Mouse (Mus musculus): ENCODE results near the gene Fxyd3. TPM values are rescaled to one million over a fixed set of nuclear protein-coding genes. Genes with fewer than 3 reads are reported as not detected.

Gene Fxyd3
- total and polyA plus RNA-seq, 2 experiments = 0.46 to 0.50 TPM

DNA sequence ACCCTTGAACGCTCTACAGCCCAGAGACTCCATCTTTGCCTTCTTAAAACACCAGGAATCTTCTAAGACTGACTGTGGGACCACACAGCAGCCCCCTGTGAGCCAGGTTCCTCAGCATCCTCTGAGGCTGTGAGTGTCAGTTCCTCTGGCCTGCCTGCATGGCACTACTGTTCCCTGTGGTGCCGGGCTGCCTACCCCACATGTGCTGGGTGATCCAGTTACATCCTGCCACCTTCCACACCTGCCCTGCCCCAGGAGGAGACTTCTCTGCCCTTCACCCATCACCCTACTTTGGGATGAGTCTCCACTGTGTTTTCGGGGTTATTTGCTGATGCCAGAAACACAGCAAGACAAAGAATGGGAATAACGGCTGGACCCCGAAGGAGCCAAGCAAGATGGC is 43.1 kb upstream of the Fxyd3 start:
- no peak overlapping the region for H3K27ac ChIP-seq (replicated peaks; ENCODE audit: insufficient read depth, low read depth, low read length)
- H3K4me1 ChIP-seq (ENCODE audit: control insufficient read depth, insufficient read depth, low read length) = no peaks in the 10 kb centered on the region
- H3K27me3 ChIP-seq (ENCODE audit: control insufficient read depth, insufficient read depth, low read length) = no peaks in the 10 kb centered on the region
- no peak for TF ChIP-seq POLR2A (IDR thresholded peaks at IDR 0.05; ENCODE audit: extremely low read depth, insufficient read depth, low read length)
- no peak for TF ChIP-seq CTCF (IDR thresholded peaks at IDR 0.05; ENCODE audit: low read depth, low read length)
- no peak for DNase-seq (ENCODE audit: extremely low read depth, low read depth, low spot score)
- H3K4me3 ChIP-seq (ENCODE audit: insufficient read depth, low read depth, low read length) = no peak overlapping the region
- 97% methylated on average over 5 of the region's 5 CpGs for WGBS
- no peak overlapping the region for H3K9ac ChIP-seq (ENCODE audit: low read depth, low read length)
- no peaks in the 10 kb centered on the region for H3K36me3 ChIP-seq (ENCODE audit: control insufficient read depth, insufficient read depth, low read length)
- peaks cover 2% of the 10 kb centered on the region; the same call in 1 of the 2 replicates for H3K79me2 ChIP-seq (ENCODE audit: control insufficient read depth, insufficient read depth, low read length)

DNA sequence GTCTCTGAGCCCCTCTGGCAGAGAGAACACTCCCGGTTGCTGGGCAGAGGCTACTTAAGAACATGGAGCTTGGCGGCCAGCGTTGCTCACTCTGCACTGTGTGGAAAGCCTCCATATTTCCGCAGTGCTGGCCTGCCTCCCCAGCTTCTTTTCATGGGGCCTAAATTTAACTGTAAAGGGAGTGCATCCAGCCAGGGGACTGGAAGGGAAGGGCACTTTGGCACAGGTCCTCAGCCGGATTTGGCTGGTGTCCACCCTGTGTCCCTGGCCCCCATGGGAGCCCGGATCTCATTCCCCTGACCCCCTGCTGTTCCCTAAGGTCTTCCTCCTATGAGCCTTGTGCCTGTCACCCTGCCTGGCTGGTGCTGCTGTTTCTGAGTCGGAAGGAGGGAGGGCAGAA is 42.0 kb upstream of the Fxyd3 start:
- WGBS = 89% methylated on average over 7 of the region's 7 CpGs
- no peaks in the 10 kb centered on the region for H3K27me3 ChIP-seq (ENCODE audit: control insufficient read depth, insufficient read depth, low read length)
- no peak overlapping the region for H3K27ac ChIP-seq (replicated peaks; ENCODE audit: insufficient read depth, low read depth, low read length)
- TF ChIP-seq CTCF (IDR thresholded peaks at IDR 0.05; ENCODE audit: low read depth, low read length) (no peak), POLR2A (IDR thresholded peaks at IDR 0.05; ENCODE audit: extremely low read depth, insufficient read depth, low read length) (no peak)
- H3K4me3 ChIP-seq (ENCODE audit: insufficient read depth, low read depth, low read length) = no peak overlapping the region
- H3K79me2 ChIP-seq (ENCODE audit: control insufficient read depth, insufficient read depth, low read length) = peaks cover 12% of the 10 kb centered on the region
- H3K4me1 ChIP-seq (ENCODE audit: control insufficient read depth, insufficient read depth, low read length) = no peaks in the 10 kb centered on the region
- no peak overlapping the region for H3K9ac ChIP-seq (ENCODE audit: low read depth, low read length)
- H3K36me3 ChIP-seq (ENCODE audit: control insufficient read depth, insufficient read depth, low read length) = no peaks in the 10 kb centered on the region
- DNase-seq (ENCODE audit: extremely low read depth, low read depth, low spot score) = no peak

DNA sequence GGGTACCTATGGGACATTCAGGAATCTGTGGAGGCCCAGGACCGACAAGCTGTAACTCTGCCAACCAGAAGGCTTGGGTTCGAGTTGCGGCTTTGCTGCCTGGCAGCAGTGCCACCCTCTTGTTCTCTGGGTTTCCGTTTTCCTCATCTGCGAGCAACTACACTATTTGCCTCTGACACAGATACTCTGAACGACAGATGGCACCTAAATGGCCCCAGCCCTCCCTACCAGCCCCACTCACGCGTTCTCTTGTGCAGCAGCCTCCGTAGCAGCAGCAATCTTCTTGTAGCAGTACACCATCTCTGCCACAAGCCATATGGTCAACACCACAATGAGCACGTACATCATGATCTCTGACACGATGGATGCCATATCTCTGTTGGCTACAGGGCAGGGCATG is 41.0 kb upstream of the Fxyd3 start:
- WGBS = 96% methylated on average over 11 of the region's 11 CpGs

DNA sequence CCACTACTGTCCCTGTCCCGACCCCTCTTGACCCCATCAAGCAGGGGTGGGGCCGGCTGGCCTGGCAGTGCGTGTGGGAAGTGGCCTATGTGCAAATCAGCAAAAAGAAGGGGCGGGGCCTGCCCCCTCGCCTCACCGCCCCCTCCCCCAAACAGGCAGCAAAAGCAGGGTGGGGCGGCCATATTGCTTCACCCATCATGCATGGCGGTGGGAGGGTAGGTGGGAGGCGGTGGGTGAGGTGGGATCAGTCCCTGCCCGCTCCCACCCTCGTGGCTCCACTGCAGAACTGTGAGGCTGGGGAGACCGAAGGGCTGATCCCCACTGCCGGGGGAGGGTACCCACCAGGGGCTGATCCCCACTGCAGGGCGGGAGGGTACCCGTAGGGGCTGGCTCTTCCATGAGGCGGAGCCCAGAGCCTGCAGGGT is 40.2 kb upstream of the Fxyd3 start:
- DNase-seq (ENCODE audit: extremely low read depth, low read depth, low spot score) = no peak
- no peaks in the 10 kb centered on the region for H3K36me3 ChIP-seq (ENCODE audit: control insufficient read depth, insufficient read depth, low read length)
- no peak for TF ChIP-seq CTCF (IDR thresholded peaks at IDR 0.05; ENCODE audit: low read depth, low read length)
- TF ChIP-seq POLR2A (IDR thresholded peaks at IDR 0.05; ENCODE audit: extremely low read depth, insufficient read depth, low read length) = no peak
- 69% methylated on average over 16 of the region's 16 CpGs for WGBS
- peaks cover 10% of the 10 kb centered on the region; the same call in 1 of the 2 replicates for H3K4me1 ChIP-seq (ENCODE audit: control insufficient read depth, insufficient read depth, low read length)
- peaks cover 19% of the 10 kb centered on the region for H3K79me2 ChIP-seq (ENCODE audit: control insufficient read depth, insufficient read depth, low read length)
- H3K27me3 ChIP-seq (ENCODE audit: control insufficient read depth, insufficient read depth, low read length) = no peaks in the 10 kb centered on the region
- H3K4me3 ChIP-seq (ENCODE audit: insufficient read depth, low read depth, low read length) = no peak overlapping the region
- no peak overlapping the region for H3K27ac ChIP-seq (replicated peaks; ENCODE audit: insufficient read depth, low read depth, low read length)
- no peak overlapping the region for H3K9ac ChIP-seq (ENCODE audit: low read depth, low read length)

More for the DNA sequence above, 41.0 kb upstream of the Fxyd3 start:
- Histone ChIP-seq H3K9ac (ENCODE audit: low read depth, low read length) (no peak overlapping the region), H3K27ac (replicated peaks; ENCODE audit: insufficient read depth, low read depth, low read length) (no peak overlapping the region), H3K36me3 (ENCODE audit: control insufficient read depth, insufficient read depth, low read length) (no peaks in the 10 kb centered on the region), H3K4me3 (ENCODE audit: insufficient read depth, low read depth, low read length) (no peak overlapping the region), H3K79me2 (ENCODE audit: control insufficient read depth, insufficient read depth, low read length) (peaks cover 19% of the 10 kb centered on the region), H3K27me3 (ENCODE audit: control insufficient read depth, insufficient read depth, low read length) (no peaks in the 10 kb centered on the region), H3K4me1 (ENCODE audit: control insufficient read depth, insufficient read depth, low read length) (peaks cover 6% of the 10 kb centered on the region; the same call in 1 of the 2 replicates)
- TF ChIP-seq CTCF (IDR thresholded peaks at IDR 0.05; ENCODE audit: low read depth, low read length) (no peak), POLR2A (IDR thresholded peaks at IDR 0.05; ENCODE audit: extremely low read depth, insufficient read depth, low read length) (no peak)
- no peak for DNase-seq (ENCODE audit: extremely low read depth, low read depth, low spot score)

DNA sequence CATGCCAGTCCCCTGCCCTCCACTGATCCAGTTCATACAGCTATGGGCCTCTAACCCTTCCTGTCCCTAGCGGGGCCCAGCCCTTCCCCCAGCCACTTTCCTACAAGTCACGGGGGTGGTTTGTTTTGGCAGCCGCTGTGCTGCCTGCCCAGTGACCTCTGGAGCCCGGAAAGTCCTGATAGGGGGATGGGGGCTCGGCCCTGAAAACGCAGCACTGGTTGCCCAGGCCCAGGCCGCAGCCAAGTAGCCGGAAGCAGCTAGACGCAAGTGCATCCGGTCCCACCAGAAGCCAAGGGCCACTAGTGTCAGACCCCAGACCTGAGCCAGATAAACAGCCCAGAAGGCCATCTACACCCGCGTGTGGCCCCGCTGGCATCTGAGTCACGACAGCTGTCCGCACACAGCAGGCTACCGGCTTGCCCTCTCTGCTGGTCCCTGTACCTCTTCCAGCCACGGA is 39.1 kb upstream of the Fxyd3 start:
- peak; percentile 95 for DNase-seq (ENCODE audit: extremely low read depth, low read depth, low spot score)
- under 1% methylated on average over 17 of the region's 17 CpGs for WGBS
- peak overlapping the region; percentile 68 for H3K4me3 ChIP-seq (ENCODE audit: insufficient read depth, low read depth, low read length)

DNA sequence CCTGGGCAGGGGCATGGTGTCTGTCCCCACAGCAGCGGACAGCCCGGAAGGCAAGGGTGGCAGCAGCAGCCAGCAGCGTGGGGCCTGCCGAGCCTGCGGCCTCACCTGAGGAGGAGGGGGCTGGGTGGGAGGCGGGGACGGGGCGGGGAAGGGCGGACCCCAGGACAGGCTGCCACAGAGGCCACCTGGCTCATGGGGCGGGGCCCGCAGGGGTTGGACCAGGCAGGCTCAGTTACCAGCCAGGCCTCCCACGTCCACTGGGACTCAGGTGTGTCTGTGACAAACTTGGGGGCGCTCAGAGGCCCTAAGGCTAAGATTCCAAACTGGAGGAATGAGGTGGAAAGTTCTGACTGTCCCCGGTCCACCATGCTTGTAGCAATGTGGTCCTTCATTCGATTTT is 38.7 kb upstream of the Fxyd3 start, which contains the start of gene Hpn:
Gene Hpn, minus strand, starts transcription at position 109 of the 400 bp plus-strand sequence.
- Histone ChIP-seq H3K4me3 (ENCODE audit: insufficient read depth, low read depth, low read length) (peak within 1 kb of the TSS; percentile 68), H3K79me2 (ENCODE audit: control insufficient read depth, insufficient read depth, low read length) (peaks cover 19% of the 10 kb centered on the region), H3K4me1 (ENCODE audit: control insufficient read depth, insufficient read depth, low read length) (peaks cover 18% of the 10 kb centered on the region), H3K27ac (replicated peaks; ENCODE audit: insufficient read depth, low read depth, low read length) (peak within 1 kb of the TSS; percentile 100), H3K36me3 (ENCODE audit: control insufficient read depth, insufficient read depth, low read length) (0 out of 2 replicates have a peak, but pooled peaks cover 2% of the 10 kb centered on the region), H3K27me3 (ENCODE audit: control insufficient read depth, insufficient read depth, low read length) (no peaks in the 10 kb centered on the region), H3K9ac (ENCODE audit: low read depth, low read length) (peak within 1 kb of the TSS; percentile 93)
- WGBS = 16% methylated on average over 12 of the region's 15 CpGs
- no peak for TF ChIP-seq CTCF (IDR thresholded peaks at IDR 0.05; ENCODE audit: low read depth, low read length)
- peak; percentile 88 for TF ChIP-seq POLR2A (IDR thresholded peaks at IDR 0.05; ENCODE audit: extremely low read depth, insufficient read depth, low read length)
- peak; percentile 90 for DNase-seq (ENCODE audit: extremely low read depth, low read depth, low spot score)

More for the DNA sequence above, 39.1 kb upstream of the Fxyd3 start:
- peaks cover 19% of the 10 kb centered on the region for H3K79me2 ChIP-seq (ENCODE audit: control insufficient read depth, insufficient read depth, low read length)
- no peaks in the 10 kb centered on the region for H3K36me3 ChIP-seq (ENCODE audit: control insufficient read depth, insufficient read depth, low read length)
- H3K4me1 ChIP-seq (ENCODE audit: control insufficient read depth, insufficient read depth, low read length) = peaks cover 17% of the 10 kb centered on the region
- peak overlapping the region; percentile 71 for H3K9ac ChIP-seq (ENCODE audit: low read depth, low read length)
- H3K27me3 ChIP-seq (ENCODE audit: control insufficient read depth, insufficient read depth, low read length) = no peaks in the 10 kb centered on the region
- no peak for TF ChIP-seq CTCF (IDR thresholded peaks at IDR 0.05; ENCODE audit: low read depth, low read length)
- TF ChIP-seq POLR2A (IDR thresholded peaks at IDR 0.05; ENCODE audit: extremely low read depth, insufficient read depth, low read length) = 0 out of 2 replicates have a peak, but pooled peaks have one; percentile 31
- H3K27ac ChIP-seq (replicated peaks; ENCODE audit: insufficient read depth, low read depth, low read length) = peak overlapping the region; percentile 83

All from liver, adult 2 months (tissue).